Mouse (Mus musculus): Measurements from ENCODE around the gene Pla1a. TPM values are rescaled to one million over a fixed set of nuclear protein-coding genes. Genes with fewer than 3 reads are reported as not detected.

Gene Pla1a
- total RNA-seq, 2 experiments from 2014 or later, result 3.0 to 3.6 TPM

Other genes starting within 250 kb of the Pla1a start
- not detected for gene Nr1i2, start 138.3 kb downstream of the Pla1a start, total RNA-seq (2021)
- gene Maats1, start 91.0 kb downstream of the Pla1a start, total RNA-seq (2021), result not detected
- 100 to 1,000 TPM; 143 to 154 TPM for gene Cox17, start 86.2 kb downstream of the Pla1a start, total RNA-seq (2021)
- not detected for gene Gm21987, start 86.1 kb downstream of the Pla1a start, total RNA-seq (2021)
- gene Popdc2, start 70.9 kb downstream of the Pla1a start, total RNA-seq (2021), result 10 to 100 TPM; 50.3 to 67.8 TPM
- gene Adprh, start 19.6 kb upstream of the Pla1a start, total RNA-seq (2021), result 10 to 100 TPM; 16.9 to 19.6 TPM
- under 1 TPM; 0.15 to 0.38 TPM for gene Cd80, start 22.4 kb upstream of the Pla1a start, total RNA-seq (2021)
- gene Timmdc1, start 89.5 kb upstream of the Pla1a start, total RNA-seq (2021), result 10 to 100 TPM; 48.4 to 52.2 TPM
- 1 to 10 TPM; 6.2 to 8.1 TPM for gene Poglut1, start 117.1 kb upstream of the Pla1a start, total RNA-seq (2021)
- 10 to 100 TPM; 17.1 to 18.8 TPM for gene Tmem39a, start 125.6 kb upstream of the Pla1a start, total RNA-seq (2021)